Mouse (Mus musculus): ENCODE data around the gene Armc2.
"Not testable (repeated sequence)": the region's sequence is repeated elsewhere in the genome, so short reads cannot be mapped to it uniquely, and the experiment has no call there.

Gene Armc2

DNA sequence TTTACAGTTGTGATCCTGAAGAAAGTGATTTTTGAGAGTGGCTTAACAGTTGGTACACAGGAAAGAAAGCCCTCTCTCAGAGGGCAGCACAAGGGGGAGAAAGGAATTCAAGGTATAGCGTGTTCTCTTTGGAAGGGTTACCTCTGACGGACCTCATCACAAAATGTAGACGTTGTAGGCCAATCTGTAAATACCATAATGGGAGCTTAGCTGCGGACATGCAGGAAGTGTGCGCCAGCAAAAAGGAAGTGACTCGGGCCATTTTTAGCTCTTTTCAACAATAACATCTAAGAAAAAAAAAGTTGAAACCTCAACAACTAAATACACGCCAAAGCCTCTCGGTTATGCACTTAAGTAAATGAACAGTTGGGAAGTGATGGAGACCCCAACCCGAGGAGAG, 45.6 kb downstream of the Armc2 start:
- no peak for DNase-seq (ENCODE audit: low spot score in 2 of 2)

DNA sequence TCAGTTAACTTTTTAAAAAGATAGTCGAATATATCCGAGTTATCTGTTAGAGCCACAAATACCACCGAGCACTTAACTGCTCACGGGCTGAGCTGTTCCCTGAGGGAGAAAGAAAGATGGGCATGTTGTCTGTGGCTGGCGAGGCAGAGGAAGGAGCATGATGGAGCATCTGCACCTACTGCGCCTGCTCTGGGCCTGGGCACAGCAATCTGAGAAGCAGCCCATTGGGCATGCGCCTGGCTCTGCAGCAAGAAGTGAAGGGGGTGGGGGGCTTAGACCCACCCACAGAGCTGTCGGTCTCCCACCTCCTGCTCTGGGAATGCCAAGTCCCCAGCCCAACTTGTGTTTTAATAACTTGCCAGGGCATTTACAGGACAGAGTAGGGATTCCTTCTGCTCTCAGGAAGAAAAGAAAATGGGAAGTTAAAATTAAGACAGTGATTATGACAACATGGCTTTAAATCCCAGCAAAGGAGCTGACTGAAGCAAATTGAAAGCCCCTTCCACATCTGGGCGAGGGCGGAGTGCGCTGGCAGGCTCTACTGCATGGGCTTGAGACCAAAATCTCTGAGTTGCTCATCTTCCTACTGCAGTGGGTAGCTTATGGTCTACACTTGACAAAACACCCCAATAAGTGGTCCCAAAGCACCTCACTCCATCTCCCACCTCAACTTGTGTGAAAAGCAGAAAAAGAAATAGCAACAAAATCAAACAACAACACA, 50.2 kb downstream of the Armc2 start:
- no peak for DNase-seq (ENCODE audit: low spot score in 2 of 2)

DNA sequence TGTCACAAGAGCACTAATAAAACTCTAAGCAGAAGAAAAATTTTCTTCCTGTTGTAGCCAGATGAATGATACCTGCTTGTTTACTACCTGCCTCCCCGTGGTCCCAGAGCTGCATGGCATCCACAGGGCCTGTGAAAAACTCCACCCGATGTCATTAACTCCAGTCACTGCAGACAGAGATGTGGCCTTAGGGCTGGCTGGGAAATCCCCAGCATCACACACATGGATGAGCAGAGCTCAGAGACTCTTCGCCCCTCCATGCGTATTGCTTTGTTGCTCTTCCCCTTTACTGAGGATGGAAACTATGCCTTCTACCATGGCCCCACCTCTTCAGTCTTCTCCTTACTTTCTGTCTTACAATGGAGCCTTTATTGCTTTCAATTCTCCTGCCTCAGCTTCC, 55.5 kb downstream of the Armc2 start:
- DNase-seq (ENCODE audit: low spot score in 2 of 2), result no peak

DNA sequence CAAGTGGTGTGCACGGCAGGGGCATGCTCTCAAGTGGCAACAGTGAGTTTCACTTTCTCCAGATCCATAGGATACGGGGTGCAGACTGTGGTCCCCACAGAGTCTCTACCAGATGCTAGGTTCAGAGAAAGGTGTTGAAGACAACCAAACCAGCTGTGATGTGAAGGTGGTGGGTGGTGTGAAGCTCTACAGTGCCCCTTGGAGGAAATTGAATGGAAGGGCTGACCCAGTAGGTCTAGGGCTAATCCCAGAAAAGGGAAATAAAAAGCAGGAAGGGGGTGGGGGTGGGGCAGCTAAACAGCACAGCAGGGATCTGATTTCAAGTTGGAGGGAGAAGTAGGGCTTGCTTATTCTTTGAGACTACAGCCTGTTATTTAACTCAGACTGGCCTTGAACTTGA, 58.4 kb downstream of the Armc2 start:
- no peak for DNase-seq (ENCODE audit: low spot score in 2 of 2)

DNA sequence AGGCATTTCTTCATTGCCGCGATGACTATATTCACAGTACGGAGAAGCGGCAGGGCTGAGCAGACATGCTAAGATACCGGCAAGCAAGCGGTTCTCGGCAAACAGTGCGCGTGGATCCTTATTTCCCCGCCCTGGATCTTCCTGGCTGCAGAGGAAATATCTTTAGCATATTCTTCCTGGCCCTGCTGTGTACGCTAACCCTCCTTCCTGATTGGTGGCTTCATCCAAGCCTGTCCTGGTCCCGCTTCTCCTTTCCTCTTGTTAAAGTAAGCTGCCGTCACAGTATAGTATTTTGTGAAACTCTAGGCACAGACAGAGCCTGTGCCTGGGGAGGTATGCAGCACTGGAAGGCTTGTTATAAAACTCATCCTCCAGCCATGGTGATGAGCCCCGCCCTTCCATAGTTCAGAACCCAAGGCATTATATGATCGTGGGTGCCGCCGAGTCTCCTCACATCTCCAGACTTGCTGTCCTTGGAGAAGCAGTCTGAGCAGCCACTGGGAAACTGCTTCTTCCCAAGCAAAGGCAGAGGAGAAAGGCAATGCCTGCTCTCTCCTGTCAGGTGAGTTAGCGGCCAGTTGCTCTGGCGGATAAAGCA, 59.5 kb downstream of the Armc2 start:
- DNase-seq (ENCODE audit: low spot score in 2 of 2), result no peak

DNA sequence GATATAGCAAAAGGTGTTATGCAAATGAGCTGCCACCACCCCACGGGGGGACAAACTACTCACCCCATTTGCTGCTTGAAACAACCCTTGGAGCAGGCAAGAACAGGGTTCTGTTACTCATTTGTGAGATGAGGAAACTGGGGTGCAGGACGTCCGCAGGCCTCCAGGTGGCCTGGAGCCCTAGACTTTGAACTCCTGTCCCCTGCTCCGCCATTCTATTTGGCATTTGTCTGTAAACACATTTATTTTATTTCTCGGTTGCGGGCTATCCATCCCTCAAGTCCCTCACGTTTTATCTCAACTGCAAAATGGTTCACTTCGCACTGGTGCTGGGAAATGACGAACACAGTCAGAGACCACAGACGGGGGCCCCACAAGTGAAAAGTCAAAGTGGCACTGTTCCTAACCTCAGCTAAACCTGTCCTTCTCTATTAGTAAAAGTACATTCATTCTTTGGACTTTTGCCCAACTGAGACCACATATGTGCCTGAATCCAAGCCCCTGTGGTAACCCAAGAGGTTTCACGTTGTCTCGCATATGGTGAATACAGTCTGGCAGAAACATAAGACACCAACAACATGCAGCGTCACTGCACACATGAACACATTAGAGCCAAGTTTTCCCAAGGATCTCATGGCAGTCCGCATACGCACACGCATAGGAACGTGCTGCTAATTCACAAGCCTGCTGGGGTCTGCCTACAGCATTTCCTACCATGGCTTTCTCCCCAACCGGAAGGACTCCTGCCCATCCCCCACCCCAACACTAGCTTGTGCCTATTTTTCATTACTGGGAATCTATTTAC, 60.6 kb downstream of the Armc2 start:
- DNase-seq (ENCODE audit: low spot score in 2 of 2), result no peak

DNA sequence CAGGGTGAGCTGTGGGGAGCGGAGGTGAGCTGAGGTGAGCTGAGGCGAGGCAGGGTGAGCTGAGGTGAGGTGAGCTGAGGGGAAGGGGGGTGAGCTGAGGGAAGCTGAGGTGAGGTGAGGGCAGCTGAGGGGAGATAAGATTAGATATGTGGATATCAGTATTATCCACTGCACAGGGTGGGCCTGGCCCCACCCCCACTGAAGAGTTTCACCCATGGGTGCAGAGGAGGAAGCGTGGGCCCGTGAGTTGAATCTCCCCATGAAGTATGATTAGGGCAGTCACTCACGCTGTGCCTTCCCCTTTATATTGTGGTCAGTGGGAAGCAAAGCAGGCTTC, 64.7 kb downstream of the Armc2 start:
- no peak for DNase-seq (ENCODE audit: low spot score in 2 of 2)

DNA sequence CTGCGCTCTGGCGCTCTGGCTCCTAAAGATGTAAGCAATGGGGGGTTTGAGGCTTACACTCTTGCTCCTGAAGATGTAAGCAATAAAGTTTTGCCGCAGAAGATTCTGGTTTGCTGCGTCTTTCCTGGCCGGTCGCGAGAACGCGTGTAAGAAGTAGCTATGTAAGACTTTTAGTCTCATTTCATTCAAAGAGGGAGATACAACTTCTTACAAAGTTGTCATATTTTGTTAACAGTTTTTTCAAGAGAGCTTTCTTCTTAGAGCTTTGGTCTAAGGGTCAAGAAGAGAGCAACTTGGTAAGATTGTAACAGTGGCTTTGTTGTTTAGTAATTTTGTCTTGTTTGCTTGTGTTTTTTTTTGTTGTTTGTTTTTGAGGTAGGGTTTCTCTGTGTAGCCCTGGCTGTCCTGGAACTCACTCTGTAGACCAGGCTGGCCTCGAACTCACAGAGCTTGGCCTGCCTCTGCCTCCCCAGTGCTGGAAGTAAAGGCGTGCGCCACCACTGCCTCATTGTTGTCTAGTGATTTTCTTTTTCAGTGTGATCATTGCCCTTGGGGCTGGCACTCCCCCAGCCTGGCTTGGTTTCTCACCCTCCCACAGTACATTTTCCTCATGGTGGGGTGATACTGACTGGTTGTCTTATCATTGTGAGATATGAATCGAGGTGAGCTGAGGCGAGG, 65.3 kb downstream of the Armc2 start:
- no peak for DNase-seq (ENCODE audit: low spot score in 2 of 2)

DNA sequence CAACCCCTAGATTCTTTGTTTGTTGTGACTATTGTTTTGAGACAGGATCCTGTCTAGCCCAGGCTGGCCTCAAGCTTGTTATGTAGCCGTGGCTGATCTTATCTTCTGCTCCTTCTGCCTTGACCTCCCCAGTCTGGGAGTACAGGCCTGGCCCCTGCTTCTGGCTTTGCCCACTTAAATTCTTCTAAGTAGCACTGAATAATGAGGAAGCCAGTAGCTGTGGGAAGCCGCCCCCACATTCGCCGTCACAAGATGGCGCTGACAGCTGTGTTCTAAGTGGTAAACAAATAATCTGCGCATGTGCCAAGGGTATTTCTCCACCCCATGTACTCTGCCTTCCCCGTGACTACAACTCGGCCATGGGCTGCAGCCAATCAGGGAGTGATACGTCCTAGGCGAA, 65.9 kb downstream of the Armc2 start:
- DNase-seq (ENCODE audit: low spot score in 2 of 2), result not testable (repeated sequence)

DNA sequence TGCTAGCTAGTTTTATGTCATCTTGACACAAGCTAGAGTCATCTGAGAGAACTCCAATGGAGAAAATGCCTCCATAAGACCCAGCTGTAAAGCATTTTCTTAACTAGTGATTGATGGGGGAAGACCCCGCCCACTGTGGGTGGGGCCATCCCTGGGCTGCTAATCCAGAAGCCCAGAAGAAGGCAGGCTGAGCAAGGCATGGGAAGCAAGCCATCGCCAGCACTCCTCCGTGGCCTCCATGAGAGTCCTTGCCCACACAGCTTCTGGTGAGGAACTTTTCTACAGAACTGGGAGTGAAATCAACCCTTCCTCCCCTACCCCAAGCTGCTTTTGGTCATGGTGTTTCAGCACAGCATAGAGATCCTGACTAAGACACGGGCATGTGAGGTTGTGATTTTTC, 79.2 kb downstream of the Armc2 start:
- DNase-seq (ENCODE audit: low spot score in 2 of 2), result no peak

DNA sequence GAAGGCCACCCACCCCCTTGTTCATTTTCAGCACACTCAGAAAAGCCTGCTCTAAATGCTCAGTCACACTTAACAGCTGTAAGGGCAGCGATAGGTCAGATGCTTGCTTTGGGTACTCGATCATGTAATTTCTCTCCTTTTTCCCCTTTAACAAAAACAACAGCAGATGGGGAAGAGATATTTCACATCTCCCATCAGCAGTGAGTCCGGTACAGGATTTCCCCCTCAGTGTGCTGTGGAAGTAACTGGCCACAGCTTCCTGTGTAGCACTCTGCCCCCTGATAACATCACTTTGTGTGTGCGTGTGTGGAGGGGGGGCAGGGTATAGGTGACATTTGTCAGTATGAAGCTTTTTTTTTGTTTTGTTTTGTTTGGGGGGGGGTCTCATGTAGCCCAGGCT, 81.1 kb downstream of the Armc2 start:
- no peak for DNase-seq (ENCODE audit: low spot score in 2 of 2)

DNA sequence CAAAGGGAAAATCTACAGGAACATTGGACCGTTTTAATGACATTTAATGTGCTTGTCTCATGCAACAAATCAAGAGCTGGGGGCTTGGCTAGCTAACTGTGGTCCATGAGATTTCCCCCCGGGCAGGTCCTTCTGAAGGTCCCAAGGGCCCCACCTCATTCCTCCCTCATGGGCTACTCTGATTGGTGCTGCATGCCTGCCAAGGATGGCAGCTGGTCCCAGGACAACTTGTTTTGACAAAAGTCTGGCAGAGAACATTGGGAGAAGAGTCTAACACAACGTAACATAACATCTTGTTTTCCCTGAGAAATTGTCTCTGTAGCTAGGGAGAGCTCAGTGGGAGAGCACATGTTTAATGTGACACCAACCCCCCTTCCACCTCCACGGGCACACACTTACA, 82.1 kb downstream of the Armc2 start:
- DNase-seq (ENCODE audit: low spot score in 2 of 2), result no peak

DNA sequence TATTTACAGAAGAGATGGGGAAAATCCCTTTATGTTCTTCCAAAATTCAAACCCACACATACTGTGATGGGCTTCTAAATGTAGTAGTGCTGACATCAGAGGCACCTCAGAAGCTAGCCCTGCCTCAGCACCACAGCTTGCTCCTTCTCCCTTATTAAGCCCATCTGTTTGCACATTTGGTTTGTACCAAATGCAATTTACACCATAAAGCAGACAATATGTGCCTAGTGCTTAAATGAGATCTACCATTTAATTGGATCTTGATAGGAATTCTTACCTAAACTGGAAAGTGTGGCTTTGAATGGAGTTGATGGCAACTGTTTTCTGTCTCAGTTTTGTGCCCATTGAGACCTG, 82.8 kb downstream of the Armc2 start:
- DNase-seq (ENCODE audit: low spot score in 2 of 2), result no peak

DNA sequence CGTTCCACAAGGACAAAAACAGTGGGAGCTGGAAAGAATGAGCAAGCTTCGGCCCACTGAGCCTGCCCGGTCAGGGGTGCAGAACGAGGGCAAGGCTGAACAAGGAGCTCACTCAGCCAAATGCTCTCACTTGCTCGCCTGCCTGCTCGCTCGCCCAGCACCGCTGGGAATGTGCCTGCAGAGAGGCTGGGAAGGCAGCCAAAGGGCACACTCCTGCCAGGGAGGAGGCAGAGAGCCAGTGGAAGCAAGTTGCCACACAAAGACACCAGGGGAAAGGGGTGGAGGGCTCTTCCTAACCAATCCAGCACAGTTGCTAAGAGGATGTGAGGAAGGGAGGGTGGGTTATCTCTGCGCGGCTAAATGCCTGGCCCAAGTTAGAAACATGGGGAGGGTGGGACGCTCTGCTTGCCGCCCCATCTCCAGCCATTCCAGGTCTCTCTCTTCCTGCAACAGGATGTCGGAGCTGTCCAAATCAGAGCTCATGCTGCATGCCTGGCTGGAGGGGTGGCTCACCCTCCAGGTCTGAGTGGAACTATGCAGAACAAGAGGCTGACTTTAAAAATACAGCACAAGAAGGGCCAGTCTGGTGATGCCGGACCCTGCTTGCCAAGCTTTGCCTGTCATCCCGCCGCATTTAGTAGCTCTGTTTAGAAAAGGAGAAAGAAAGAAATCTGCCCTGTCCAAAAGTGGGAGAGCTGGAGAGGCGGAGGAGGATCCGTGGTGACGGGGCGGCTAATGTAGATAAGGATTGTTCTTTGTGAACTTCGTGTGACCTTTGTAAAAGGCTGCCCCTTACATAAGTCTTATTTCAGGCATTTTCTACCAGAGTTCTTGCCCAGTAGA, 83.4 kb downstream of the Armc2 start:
- peak; percentile 92 to 93 for DNase-seq (ENCODE audit: low spot score in 2 of 2)

DNA sequence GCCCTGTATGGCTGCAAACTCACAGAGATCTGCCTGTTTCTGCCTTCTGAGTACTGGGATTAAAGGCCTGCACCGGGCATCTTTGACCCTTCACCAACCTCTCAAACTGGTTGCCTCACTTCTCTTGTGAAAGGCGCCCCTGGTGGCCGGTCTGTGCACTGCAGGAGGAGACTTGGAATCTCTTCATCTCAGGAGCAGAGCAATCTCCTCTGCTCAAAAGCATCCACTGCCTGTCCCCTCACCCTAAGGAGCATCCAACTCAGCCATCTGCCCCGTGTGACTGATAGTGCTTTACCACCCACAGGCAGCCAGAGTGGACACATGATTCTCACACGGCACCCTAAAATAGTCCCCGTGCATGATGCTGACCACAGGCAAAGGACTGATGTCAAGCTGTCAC, 84.7 kb downstream of the Armc2 start:
- peak; percentile 56 to 62 for DNase-seq (ENCODE audit: low spot score in 2 of 2)

DNA sequence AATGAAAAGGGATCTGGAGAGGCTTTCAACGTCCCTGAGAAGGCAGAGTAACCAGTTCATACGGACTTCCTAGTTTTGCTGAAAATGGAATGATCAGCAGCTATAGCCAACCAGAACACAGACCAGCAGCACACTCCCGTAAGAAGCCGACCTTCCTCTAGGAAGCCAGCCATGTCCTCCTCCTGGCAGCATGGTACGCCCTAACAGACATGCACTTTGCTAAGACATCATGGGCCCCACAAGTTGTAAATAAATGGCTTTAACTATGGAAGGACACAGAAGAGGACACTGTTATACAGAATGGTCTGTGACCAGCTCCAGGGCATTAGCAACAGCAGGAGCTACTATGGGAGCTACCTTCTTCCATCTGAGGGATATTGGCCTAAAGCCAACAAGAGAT, 85.3 kb downstream of the Armc2 start:
- no peak for DNase-seq (ENCODE audit: low spot score in 2 of 2)

DNA sequence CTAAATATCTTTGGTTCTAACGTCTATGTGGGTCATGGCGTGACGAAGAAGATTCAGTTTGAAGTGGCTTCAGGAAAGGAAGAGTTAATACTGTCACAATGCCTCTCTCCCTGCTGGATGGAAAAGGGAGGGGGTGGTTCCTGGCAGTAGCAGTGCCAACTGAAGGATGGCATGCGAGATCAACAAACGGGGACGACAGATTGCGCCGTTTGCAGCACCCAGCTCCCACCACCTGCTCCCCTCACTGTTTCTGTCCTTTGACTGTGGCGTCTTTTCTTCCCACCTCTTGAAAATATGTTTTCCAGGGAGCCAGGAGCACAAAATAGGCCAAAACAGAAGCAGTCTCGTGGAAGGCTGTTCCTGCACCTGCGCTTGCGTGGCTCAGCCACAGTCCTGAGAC, 86.3 kb downstream of the Armc2 start:
- DNase-seq (ENCODE audit: low spot score in 2 of 2), result peak; percentile 84 to 92

DNA sequence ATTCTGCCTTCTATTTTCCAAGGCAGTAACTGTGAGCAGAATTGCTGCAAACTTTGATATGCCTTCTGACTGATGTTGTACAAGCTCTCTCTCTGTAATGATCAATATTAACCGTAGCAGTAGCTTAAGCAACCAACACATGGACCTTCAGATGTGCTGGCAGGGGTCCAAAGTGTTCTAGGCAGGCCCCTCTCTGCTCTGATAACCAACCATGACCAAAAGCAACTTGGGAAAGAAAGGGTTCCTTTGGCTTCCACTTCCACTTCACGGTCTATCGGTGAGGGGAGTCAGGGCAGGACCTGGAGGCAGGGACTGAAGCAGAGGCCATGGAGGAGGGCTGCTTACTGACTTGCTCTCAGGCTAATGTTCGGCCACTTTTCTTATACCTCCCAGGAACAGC, 87.3 kb downstream of the Armc2 start:
- DNase-seq (ENCODE audit: low spot score in 2 of 2), result no peak

DNA sequence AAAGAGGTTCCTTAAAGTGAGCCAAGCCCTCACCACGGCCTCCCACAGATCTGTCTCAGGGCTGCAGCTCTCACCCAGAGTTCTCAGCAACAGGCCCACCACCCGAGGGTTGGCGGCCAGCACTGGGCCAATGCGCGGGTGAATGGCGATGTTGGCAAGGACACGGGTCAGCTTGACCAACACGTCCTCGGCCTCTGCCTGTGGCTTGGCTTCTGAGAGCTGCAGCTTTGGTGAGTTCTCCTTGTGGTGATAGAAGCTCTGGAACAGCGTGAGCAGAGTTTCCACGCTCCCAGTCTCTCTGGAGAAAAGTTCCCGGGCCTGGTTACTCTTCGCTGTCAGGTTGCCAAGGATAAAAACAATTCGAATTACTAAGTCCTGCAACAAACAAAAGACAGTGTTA, 91.5 kb downstream of the Armc2 start:
- peak; percentile 58 to 67 for DNase-seq (ENCODE audit: low spot score in 2 of 2)

DNA sequence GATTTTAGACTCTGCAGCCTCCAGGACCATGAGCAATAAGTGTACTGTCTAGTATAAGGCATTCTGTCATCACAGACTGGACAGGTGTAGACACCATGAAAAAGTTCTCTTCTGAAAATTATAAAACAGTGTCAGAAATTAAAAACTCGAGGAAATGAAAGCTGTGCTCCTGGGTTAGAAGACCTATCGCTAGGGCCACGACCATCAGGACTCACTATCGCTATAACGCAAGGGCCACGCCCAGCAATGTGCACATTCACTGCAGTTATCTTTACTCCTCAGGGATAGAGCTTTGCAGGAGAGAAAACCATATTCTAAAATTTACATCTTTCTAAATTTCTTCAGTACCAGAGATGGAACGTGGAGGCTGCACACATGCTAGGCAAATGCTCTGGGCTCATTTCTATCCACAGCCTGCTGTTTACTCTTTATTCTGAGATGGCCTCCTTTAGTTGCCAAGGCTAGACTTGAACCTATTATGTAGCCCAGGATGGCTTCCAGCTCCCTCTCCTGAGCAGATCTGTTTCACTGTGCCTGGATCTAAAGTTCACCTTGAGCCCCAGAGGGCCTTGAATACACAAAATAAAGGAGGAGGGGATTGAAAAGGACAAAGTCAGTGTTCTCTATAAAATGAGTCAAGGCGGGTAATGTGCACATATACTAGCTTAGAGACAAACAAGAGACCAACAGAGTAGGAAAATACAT, 105.8 kb downstream of the Armc2 start:
- DNase-seq (ENCODE audit: low spot score in 2 of 2), result peak in 1 of 2 experiments; percentile 17

DNA sequence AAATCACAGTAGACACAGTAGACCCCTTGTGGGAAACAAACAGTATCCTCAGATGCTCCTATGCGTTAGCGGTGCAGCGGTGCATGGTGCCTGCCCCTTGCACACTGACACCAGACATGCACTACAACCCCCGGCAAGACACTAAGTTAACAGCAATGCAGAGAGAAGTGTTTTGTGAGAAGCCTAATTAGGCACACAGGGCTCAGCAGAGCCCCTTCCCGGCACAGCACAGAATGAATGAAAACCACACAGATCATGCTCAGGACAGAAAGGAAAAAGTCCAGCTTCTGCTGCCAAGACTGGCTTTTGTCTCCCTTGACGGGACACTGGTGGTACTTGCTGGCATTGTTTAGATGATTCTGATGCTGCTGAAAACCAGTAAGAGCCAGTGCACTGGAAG, 109.3 kb downstream of the Armc2 start:
- DNase-seq (ENCODE audit: low spot score in 2 of 2), result peak in 1 of 2 experiments; percentile 36

All from right cerebral cortex, postnatal 10 days (tissue).